Mouse (Mus musculus) adrenal gland, postnatal 0 days (tissue): ENCODE results near the gene Kbtbd3. TPM values are rescaled to one million over a fixed set of nuclear protein-coding genes. Genes with fewer than 3 reads are reported as not detected.

Experiments used
- microRNA-seq: library from miRNA; unstranded; fragments of <30 nt; microRNA quantifications from one replicate; pipeline ENCODE4, GENCODE M21; 2016; ENCODE audit warnings: borderline replicate concordance; ENCODE audit not compliant: insufficient number of aligned reads
- polyA plus RNA-seq: library from polyadenylated mRNA; unstranded; fragments of >200 nt; fragmentation: Nextera tagmentation; extraction: Ambion mirVana; gene quantifications from 2 replicates; pipeline ENCODE4 v1.2.1, GENCODE M21; 2015

Gene Kbtbd3
- 15.8 and 21.7 TPM in 2 replicates for polyA plus RNA-seq

DNA sequence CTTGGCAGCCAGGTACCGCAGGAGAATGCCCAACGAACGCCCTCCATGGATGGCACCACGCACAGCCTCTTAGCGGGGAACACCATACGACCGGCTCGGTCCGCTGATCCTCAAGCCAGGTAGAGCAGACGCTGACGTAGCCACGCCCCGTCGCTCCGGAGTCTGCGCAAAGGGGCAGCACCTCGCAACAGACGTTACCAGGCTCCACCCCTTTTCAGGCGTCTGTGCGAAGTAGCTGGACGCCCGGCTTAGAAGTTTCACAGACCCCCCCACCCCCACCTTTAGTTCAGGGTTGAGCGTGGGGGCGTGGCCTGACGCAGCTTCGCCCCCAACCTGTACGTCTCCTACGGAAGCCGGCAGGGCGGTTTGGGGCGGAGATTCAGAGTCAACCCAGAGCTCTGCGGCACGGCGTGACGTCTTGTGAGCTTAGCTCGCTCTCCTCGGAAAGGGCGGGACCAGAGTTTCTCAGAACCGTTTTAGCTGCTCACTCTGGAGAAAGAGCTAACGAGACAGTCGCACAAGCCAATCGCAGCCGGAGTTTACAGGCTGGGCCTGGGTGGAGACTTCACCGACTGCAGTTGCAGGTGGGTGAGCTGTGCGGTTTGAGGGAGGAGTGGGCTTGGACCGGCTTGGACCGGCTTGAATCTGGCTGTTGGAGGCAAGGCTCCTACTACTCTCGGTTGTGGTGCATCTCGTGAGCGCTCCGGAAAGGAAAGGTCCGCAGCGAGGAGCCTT lies at the start of gene Kbtbd3, which contains the start of gene Aasdhppt:
Kbtbd3 (plus strand) TSS at position 483 of the 735 bp plus-strand sequence.
Aasdhppt (minus strand) TSS at position 121 of the 735 bp plus-strand sequence.

DNA sequence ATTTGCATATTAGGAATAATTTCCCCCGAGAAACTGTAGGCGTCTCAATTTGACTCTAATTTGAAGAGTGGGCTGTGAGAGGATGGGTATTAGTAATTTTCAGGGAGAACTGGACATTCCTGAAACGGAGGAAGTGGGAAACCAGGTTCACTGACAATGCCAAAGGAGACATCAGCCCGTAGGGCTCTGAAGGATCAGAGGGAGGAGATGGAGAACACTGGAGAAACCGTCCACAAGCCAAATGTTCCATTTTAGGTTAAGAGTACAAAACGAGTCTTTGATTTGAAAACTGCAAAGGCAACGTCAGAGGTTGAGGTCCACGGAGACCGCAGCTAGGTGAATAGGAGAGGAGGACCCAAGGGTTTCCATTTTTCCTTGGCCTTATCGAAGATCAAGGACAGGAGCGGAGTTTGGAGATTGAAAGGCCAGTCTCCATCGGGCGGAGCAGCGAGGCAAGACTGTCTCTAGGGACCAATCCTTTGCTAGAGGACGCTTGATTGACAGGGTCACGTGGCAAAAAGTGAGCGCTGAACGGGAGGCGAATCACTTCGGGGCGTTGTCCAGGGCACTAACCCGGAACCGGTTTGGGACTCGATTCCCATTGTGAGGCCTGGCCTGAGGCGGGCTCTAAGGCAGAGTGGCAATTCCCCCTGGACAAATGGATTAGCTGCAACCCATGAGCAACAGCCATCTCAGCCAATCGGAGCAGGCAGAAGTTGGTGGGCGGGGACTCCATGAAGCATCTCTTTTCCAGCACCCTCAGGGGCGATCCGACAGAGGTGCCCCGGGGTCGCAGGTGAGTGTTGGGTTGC lies 66.4 kb downstream of the Kbtbd3 start, which contains the start of gene Msantd4:
Msantd4 (plus strand) TSS at position 735 of the 812 bp plus-strand sequence.

Small RNA genes within 50 kb of the gene (microRNA-seq; reads per million reads assigned to microRNA genes)
- gene Gm22195, result not detected
- gene Gm23992, result not detected

Other genes with a start within 250 kb of the Kbtbd3 start
- gene Aasdhppt, start 362 bp upstream of the Kbtbd3 start, polyA plus RNA-seq, result 50.7 and 60.3 TPM in 2 replicates
- 33.4 and 35.2 TPM in 2 replicates for gene Msantd4, start 66.7 kb downstream of the Kbtbd3 start, polyA plus RNA-seq